ENCODE assay signal across 26 mouse cellular contexts in genomic region chr6:72800641-72801040, GRCm38 (mm10).
"Had no signal": no experiment of that assay in that cellular context is flagged by ENCODE, and none has a peak within 500 bp of the region (broad histone marks: within the 10 kb centered on the region; RNA-seq: fewer than 3 reads in every experiment).

No protein-coding gene starts in this region.

- H3K9me3 ChIP-seq: heart, embryonic 12.5 days; heart, embryonic 13.5 days; heart, embryonic 15.5 days; hindbrain, embryonic 10.5 days; hindbrain, embryonic 12.5 days; hindbrain, embryonic 13.5 days; hindbrain, embryonic 15.5 days; intestine, embryonic 15.5 days; kidney, embryonic 15.5 days had no signal

- H3K4me3 ChIP-seq: heart, embryonic 12.5 days; heart, embryonic 13.5 days; heart, embryonic 15.5 days; hindbrain, embryonic 10.5 days; hindbrain, embryonic 12.5 days; hindbrain, embryonic 13.5 days; hindbrain, embryonic 15.5 days; intestine, embryonic 15.5 days; kidney, embryonic 15.5 days; layer of hippocampus, adult 2 months; left cerebral cortex, adult 2 months had no signal

- H3K27me3 ChIP-seq: heart, embryonic 12.5 days; heart, embryonic 13.5 days; heart, embryonic 15.5 days; hindbrain, embryonic 12.5 days; hindbrain, embryonic 15.5 days; intestine, embryonic 15.5 days; kidney, embryonic 15.5 days had no signal

- H3K36me3 ChIP-seq: heart, embryonic 12.5 days; heart, embryonic 13.5 days; heart, embryonic 15.5 days; hindbrain, embryonic 10.5 days; hindbrain, embryonic 12.5 days; hindbrain, embryonic 13.5 days; hindbrain, embryonic 15.5 days; intestine, embryonic 15.5 days; kidney, embryonic 15.5 days had no signal

- H3K4me1 ChIP-seq: heart, embryonic 12.5 days; heart, embryonic 13.5 days; heart, embryonic 15.5 days; hindbrain, embryonic 10.5 days; hindbrain, embryonic 12.5 days; hindbrain, embryonic 13.5 days; hindbrain, embryonic 15.5 days; intestine, embryonic 15.5 days had no signal

- DNase-seq: heart, postnatal 10 days; heart, postnatal 14 days; heart, postnatal 36 days; heart, postnatal 4 days; kidney, adult 11 months; kidney, adult 18-20 months; kidney, adult 2 months; kidney, adult 8-10 months; kidney, adult 9 months; kidney, postnatal 10 days; kidney, postnatal 14 days; kidney, postnatal 25 days; kidney, postnatal 36 days; layer of hippocampus, adult 9-11 months; layer of hippocampus, postnatal 36 days had no signal
